Mouse (Mus musculus) kidney, postnatal 10 days (tissue): ENCODE data around the gene Ear2.
"Not testable (repeated sequence)": the region's sequence is repeated elsewhere in the genome, so short reads cannot be mapped to it uniquely, and the experiment has no call there.

ENCODE experiments used
- DNase-seq: peaks from one replicate; pipeline ENCODE4 v3.0.0; 2021; ENCODE audit warnings: mixed read lengths

Ear2 gene

DNA sequence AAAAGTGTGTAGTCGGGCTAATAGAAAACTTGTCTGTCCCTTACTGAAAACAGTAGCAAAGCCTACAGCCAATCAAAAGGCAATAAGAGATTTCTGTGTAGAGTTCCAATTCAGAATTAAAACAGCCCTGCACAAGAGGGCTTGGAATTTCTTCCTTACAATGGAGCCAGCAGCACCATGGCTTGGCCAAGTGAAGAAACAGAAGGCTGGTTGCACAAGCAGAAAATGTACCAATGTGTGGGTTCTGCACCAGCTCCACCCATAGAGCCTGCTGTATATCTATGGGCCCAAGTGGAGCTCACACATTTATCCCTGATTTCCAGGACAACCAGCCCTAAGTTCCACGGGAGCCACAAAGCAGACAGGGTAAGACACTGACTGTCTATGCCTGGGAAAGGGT, at the start of gene Ear2:
Ear2 (plus strand) TSS at position 301 of the 400 bp plus-strand sequence.
- not testable (repeated sequence) for DNase-seq

GRCm38 (mm10) chr14:44067879-44068278, 34.6 kb upstream of the Ear2 start:
- not testable (repeated sequence) for DNase-seq

GRCm38 (mm10) chr14:44070595-44070994, 31.9 kb upstream of the Ear2 start:
- not testable (repeated sequence) for DNase-seq

DNA sequence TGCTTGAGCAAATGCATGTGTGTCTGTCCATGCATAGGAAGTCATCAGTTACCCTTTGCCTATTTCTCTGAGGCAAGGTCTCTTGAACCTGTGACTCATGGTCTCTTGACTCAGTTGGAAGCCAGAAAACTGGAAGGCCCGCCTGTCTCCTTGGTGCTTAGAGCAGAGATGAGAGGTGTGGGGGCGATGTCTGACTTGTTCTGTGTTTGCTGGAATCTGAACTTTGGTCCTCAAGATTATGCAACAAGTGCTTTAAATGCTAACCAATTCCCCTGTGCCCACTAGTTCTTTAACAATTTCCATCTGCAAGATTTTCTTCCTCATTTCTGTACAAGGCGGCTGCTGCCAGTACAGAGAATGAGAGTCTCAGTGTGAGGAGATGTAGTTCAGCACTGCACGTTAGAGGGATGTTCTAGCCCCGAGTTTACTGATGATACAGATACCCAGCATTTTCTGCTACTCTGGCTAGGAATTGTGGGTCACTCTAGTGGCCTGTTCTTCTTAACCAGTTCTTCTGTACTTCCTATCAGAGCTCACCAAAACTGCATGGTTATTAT, 24.6 kb upstream of the Ear2 start:
- not testable (repeated sequence) for DNase-seq

DNA sequence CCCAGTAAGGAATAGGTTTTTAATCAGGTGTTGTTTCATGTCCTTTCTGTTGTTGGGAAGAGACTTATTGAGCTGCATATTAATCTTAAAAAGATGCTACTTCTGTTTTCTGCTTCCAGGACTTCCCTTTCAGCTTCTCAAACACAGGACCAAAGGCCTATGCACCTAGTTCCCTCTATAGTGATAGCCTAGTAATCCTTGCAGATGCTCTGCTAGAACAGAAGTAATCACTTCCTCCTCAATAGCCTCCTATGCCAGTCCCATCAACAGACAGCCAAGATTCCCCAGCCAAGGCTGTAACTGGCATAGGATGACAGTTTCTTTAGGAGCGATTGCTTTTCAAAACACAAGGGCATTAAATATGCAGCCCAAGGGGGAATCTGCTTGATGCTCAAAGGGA, 15.9 kb upstream of the Ear2 start:
- DNase-seq, result not testable (repeated sequence)

DNA sequence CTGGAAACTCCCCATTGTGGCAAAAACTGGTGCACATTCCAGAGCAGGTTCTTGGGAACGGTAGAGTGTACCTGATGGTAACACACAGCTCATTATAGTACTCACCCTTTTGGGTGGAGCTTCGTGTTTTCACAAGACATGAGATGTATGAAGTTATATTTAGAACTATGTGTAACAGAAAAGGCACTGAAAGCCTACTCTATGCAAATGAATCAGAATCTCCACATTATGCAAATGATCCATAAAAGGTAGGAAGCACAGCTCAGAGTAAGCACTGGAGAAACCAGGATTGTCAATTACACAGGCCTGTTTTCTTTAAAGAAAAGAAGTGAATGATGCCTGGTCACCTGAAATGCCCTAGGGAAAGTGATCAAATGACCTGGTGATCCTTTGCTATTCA, 14.9 kb upstream of the Ear2 start:
- not testable (repeated sequence) for DNase-seq

DNA sequence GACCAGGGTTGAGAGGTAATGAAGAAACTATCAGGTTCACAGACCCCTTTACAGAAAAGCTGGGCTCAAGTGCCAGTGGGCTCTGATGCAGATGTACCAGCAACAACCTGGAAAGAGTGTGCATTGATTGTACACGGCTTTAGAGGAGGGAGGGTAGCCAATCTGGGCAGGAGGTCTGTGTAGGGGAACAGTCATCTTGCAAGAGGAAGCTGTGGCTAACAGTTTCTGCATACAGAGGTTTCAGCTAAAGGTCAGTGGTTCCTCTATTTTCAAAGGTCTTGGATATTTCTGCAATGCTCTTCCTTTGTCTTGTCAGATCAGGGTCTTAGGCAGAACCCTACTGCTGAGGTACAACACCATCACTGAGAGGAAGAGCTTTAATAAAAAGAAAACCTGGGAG, 10.9 kb upstream of the Ear2 start:
- not testable (repeated sequence) for DNase-seq

DNA sequence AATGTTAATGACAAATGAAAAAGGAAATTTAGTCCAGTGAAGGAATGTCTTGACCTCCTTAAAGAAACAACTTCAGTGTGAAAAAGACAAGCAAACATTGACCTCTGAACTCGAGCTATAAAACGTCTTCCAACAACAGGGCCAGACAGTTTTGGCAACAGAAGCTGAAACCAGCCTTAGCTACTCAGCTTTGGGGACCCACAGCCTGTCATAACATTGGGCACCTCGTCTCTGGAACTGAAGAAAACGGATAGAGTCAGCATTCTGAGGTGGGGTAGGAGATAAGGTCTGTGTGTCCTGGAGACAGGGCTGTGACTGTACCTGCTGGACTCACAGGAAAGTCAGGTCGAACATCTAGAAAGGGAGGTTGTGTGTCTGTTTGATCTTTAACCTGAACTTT, 8.0 kb upstream of the Ear2 start:
- not testable (repeated sequence) for DNase-seq

DNA sequence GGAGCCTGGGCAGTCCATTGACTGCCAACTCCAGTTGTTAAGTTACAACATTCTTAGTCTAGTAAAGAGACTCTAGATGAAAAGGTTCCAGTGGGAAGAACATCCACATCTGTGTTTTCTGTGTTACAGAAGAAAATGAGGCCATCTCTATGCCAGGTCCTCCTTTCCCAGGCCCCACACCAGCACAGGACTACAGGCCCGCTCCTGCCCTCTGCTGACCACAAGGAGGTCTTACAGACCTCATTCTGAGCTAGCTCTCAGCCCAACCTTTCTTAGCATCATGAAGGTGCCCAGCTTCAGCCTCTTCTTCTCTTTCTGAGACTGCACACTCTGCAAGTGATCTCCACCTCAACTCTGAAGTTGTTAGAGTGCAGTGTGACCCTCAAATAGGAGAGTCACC, 2.4 kb upstream of the Ear2 start:
- not testable (repeated sequence) for DNase-seq

DNA sequence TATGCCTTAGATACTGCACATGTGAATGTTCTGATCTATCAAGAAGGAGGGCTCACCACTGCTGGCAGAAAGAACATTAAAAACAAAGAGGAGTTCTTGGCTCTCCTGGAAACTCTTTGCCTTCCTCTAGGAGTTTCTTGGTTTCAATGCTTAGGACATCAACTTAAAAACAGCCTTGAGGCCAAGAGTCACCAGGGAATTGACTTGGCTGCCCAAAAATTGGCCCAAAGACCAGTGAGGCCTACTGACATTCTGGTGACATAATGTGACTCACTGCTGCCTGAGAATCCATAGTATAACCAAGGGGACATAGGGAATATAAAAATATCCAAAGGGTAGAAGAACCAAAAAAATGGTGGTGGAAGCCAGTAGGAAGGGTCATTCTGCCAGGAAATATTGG, 8.5 kb downstream of the Ear2 start:
- DNase-seq, result peak; percentile 3

GRCm38 (mm10) chr14:44123551-44123950, 21.1 kb downstream of the Ear2 start, which contains the start of gene Gm3327:
TSS of gene Gm3327 (plus strand) at chr14:44123851.
- not testable (repeated sequence) for DNase-seq
